16 mouse cellular contexts compared by ENCODE assay signal in the genomic region with DNA sequence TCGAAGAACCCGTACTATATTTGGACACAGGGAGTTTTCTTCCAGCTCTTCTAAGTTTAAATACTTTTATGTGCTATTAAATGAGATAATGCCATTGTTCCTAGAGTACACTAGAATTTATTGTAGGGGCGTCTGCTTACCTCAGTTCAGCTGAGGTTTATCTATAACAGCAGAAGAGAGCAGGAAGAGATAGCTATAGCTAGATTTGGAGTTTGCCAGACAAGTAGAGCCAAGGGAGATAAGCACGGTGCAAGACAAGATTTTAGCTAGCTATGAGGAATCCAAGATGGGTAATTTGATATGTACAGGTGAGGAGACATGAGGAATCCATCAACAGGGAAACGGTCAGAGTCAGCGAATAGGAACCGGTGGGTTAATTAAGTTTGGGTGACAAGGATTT.
"Had no signal": no experiment of that assay in that cellular context is flagged by ENCODE, and none has a peak within 500 bp of the region (broad histone marks: within the 10 kb centered on the region; RNA-seq: fewer than 3 reads in every experiment).

No protein-coding gene starts in this region.

- H3K36me3 ChIP-seq: neural tube, embryonic 15.5 days; stomach, embryonic 15.5 days had no signal

- H3K27me3 ChIP-seq: neural tube, embryonic 13.5 days; neural tube, embryonic 15.5 days; stomach, embryonic 15.5 days had no signal

- H3K9me3 ChIP-seq: neural tube, embryonic 13.5 days; neural tube, embryonic 15.5 days; stomach, embryonic 15.5 days had no signal

- H3K4me2 ChIP-seq: neural tube, embryonic 13.5 days; neural tube, embryonic 15.5 days; stomach, embryonic 15.5 days had no signal

- H3K4me3 ChIP-seq: neural tube, embryonic 13.5 days; neural tube, embryonic 15.5 days; stomach, embryonic 15.5 days had no signal

- H3K27ac ChIP-seq: neural tube, embryonic 13.5 days; neural tube, embryonic 15.5 days; stomach, embryonic 15.5 days; stomach, postnatal 0 days had no signal

- H3K9ac ChIP-seq: neural tube, embryonic 13.5 days; neural tube, embryonic 15.5 days; stomach, embryonic 15.5 days had no signal

- DNase-seq: retina, postnatal 1 day; right cerebral cortex, adult 18-20 months; right cerebral cortex, postnatal 14 days; right cerebral cortex, postnatal 25 days; right cerebral cortex, postnatal 4 days; spleen, adult 18-20 months; thymus, adult 18-20 months; thymus, adult 2 months; thymus, postnatal 14 days; thymus, postnatal 25 days; thymus, postnatal 36 days; thymus, postnatal 4 days had no signal

- H3K4me1 ChIP-seq: neural tube, embryonic 13.5 days; neural tube, embryonic 15.5 days; stomach, embryonic 15.5 days had no signal
